Mouse (Mus musculus): ENCODE measurements at regions not wholly inside any gene's neighbourhood (a gene's known extent, or its start where the extent isn't known, plus 50 kb on each side); places are given as distances from the start of the nearest gene placed in this dataset.

GRCm38 (mm10) chr11:31785160-31785559, 86.9 kb upstream of the Cpeb4 start:
- TF ChIP-seq CTCF (IDR thresholded peaks at IDR 0.05) (no peak), EP300 (IDR thresholded peaks at IDR 0.05) (no peak)

Measured in lung, postnatal 0 days (tissue).